Mouse (Mus musculus) forebrain, embryonic 11.5 days (tissue): ENCODE data around the gene Med28. TPM values are rescaled to one million over a fixed set of nuclear protein-coding genes. Genes with fewer than 3 reads are reported as not detected.

Source experiments
- ATAC-seq: fragments of 200-750 bp; cut with Nextera tagmentation; replicated peaks from 2 replicates; pipeline ENCODE4 v1.8.0; 2017; ENCODE audit warnings: moderate TSS enrichment; ENCODE audit not compliant: low FRiP score
- DNase-seq: peaks from one replicate; pipeline ENCODE4 v3.0.0-alpha.2; 2017; ENCODE audit warnings: low spot score
- H3K27ac ChIP-seq: fragments of 300-500 bp; sonication (generic); 2 replicates; pipeline ENCODE4 v1.5.1; 2014; ENCODE audit warnings: low read depth, low read length
- H3K27me3 ChIP-seq: fragments of 300-500 bp; sonication (generic); 2 replicates; pipeline ENCODE4 v1.6.1; 2014; ENCODE audit warnings: mild to moderate bottlenecking, low read length, mixed read lengths; ENCODE audit not compliant: control insufficient read depth, insufficient read depth
- H3K36me3 ChIP-seq: fragments of 300-500 bp; sonication (generic); 2 replicates; pipeline ENCODE4 v1.6.1; 2014; ENCODE audit warnings: mild to moderate bottlenecking, low read length, moderate library complexity, mixed read lengths; ENCODE audit not compliant: control insufficient read depth, insufficient read depth
- H3K4me1 ChIP-seq: fragments of 300-500 bp; sonication (generic); replicated peaks from 2 replicates; pipeline ENCODE4 v1.6.1; 2014; ENCODE audit warnings: low read length, mixed read lengths; ENCODE audit not compliant: control insufficient read depth, insufficient read depth
- H3K4me2 ChIP-seq: fragments of 300-500 bp; sonication (generic); 2 replicates; pipeline ENCODE4 v1.6.1; 2014; ENCODE audit warnings: low read depth, mild to moderate bottlenecking, low read length, moderate library complexity, mixed read lengths; ENCODE audit not compliant: severe bottlenecking
- H3K4me3 ChIP-seq: fragments of 300-500 bp; sonication (generic); 2 replicates; pipeline ENCODE4 v1.5.1; 2014; ENCODE audit warnings: low read depth, low read length
- H3K9ac ChIP-seq: fragments of 300-500 bp; sonication (generic); 2 replicates; pipeline ENCODE4 v1.6.1; 2014; ENCODE audit warnings: low read length
- H3K9me3 ChIP-seq: fragments of 300-500 bp; sonication (generic); 2 replicates; pipeline ENCODE4 v1.6.1; 2016; ENCODE audit warnings: low read length, mixed read lengths; ENCODE audit not compliant: control insufficient read depth
- WGBS: fragments of 180-500 bp; shearing (Covaris S2); extraction: QIAGEN DNeasy Blood & Tissue Kit; methylation state at CpG from one replicate; pipeline ENCODE4 v1.1.7; 2014; 5-methylcytosine and 5-hydroxymethylcytosine counted together
- polyA plus RNA-seq: library from polyadenylated mRNA; unstranded; fragments of >200 nt; fragmentation: Nextera tagmentation; extraction: Ambion mirVana; gene quantifications from 2 replicates; pipeline ENCODE4 v1.2.1, GENCODE M21; 2014

Med28 gene
- 266 and 285 TPM in 2 replicates for polyA plus RNA-seq

DNA sequence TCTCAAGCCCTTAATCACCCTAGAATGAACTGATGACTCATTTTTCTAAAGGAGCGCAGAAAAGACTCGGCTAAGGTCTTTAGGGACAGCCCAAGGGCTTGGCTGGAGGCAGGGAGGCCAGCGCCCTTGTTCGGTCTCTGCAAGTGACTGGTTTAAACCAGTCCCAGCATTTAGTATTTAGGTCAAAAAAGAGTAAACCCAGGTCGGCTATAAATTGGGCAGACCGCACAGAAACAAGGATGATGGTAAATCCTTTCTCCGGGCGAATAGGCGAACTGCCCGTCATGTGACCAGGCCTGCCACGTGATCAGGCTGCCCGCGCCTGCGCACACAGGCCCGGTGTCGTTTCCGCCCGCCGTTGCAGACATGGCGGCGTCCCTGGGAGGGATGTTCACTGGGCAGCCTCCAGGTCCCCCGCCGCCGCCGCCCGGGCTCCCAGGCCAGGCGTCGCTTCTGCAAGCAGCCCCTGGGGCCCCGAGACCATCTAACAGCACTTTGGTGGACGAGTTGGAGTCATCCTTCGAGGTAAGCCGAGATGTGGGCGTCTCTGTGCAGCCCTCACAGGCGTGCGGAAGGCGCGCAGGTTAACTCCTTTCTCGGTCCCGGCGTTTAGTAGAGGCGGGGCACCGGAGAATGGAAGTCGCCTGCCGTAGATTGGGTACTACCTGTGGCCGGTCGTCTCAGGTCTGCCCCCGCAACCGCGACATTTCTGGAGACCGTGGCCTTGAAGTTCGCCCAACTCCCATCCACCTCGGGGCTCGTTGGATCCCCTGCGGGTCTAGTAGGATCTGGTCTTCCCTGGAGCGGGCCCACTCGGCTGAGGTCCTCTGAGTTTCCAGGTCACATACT lies at the start of gene Med28:
TSS of gene Med28 (plus strand) at position 270 of the 849 bp plus-strand sequence.
- Histone ChIP-seq H3K9ac (peak within 1 kb of the TSS; percentile 90), H3K27me3 (no peaks in the 10 kb centered on the region), H3K27ac (no peak within 1 kb of the TSS), H3K4me1 (peaks cover 5% of the 10 kb centered on the region; the same call in 1 of the 2 replicates), H3K4me3 (peak within 1 kb of the TSS; percentile 94), H3K4me2 (peak within 1 kb of the TSS; percentile 90), H3K36me3 (no peaks in the 10 kb centered on the region; the same call in 1 of the 2 replicates), H3K9me3 (no peaks in the 10 kb centered on the region)
- 2% methylated on average over 56 of the region's 56 CpGs for WGBS
- ATAC-seq (peak; percentile 97), DNase-seq (peak; percentile 96)

- 65% methylated on average over 7 of the region's 7 CpGs for WGBS
- Histone ChIP-seq H3K9me3 (no peaks in the 10 kb centered on the region), H3K4me2 (no peak overlapping the region), H3K4me3 (no peak overlapping the region), H3K9ac (no peak overlapping the region), H3K27me3 (no peaks in the 10 kb centered on the region), H3K27ac (no peak overlapping the region), H3K4me1 (no peaks in the 10 kb centered on the region; the same call in 1 of the 2 replicates), H3K36me3 (no peaks in the 10 kb centered on the region)
- ATAC-seq (no peak), DNase-seq (no peak)
Measured at GRCm38 (mm10) chr5:45472880-45473450, 47.1 kb upstream of the Med28 start.

GRCm38 (mm10) chr5:45473521-45473920 lies 46.5 kb upstream of the Med28 start:
- 93% methylated on average over 1 of the region's 1 CpGs for WGBS
- Histone ChIP-seq H3K9ac (no peak overlapping the region), H3K9me3 (no peaks in the 10 kb centered on the region), H3K27me3 (no peaks in the 10 kb centered on the region), H3K4me2 (no peak overlapping the region), H3K27ac (no peak overlapping the region), H3K36me3 (no peaks in the 10 kb centered on the region), H3K4me3 (no peak overlapping the region), H3K4me1 (no peaks in the 10 kb centered on the region; the same call in 1 of the 2 replicates)
- DNase-seq (no peak), ATAC-seq (no peak)

DNA sequence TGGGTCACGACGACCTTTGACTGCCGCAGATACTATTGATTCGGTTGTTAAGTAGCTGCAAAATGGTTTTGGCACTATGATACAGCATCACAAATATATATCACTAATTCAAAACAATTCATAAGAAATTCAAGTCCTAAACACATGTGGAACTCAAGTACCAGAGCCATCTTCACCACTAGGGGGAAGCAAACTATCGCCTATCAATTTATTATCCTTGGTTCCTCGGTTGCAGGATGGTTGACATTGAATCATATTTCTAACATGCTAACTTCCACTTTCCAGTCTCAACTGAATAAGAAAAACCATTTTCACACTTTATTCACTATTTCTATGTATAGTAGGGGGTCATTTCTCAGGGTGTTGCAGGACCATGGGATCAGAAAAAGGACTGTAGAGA lies 45.8 kb upstream of the Med28 start:
- no peaks in the 10 kb centered on the region for H3K9me3 ChIP-seq
- no peak overlapping the region for H3K4me2 ChIP-seq
- H3K27ac ChIP-seq, result no peak overlapping the region
- no peak overlapping the region for H3K4me3 ChIP-seq
- 34% methylated on average over 6 of the region's 6 CpGs for WGBS
- H3K9ac ChIP-seq, result no peak overlapping the region
- 0 out of 2 replicates have a peak, but pooled peaks have one; percentile 36 for ATAC-seq
- H3K27me3 ChIP-seq, result no peaks in the 10 kb centered on the region
- no peak for DNase-seq
- H3K36me3 ChIP-seq, result no peaks in the 10 kb centered on the region
- H3K4me1 ChIP-seq, result no peaks in the 10 kb centered on the region; the same call in 1 of the 2 replicates

DNA sequence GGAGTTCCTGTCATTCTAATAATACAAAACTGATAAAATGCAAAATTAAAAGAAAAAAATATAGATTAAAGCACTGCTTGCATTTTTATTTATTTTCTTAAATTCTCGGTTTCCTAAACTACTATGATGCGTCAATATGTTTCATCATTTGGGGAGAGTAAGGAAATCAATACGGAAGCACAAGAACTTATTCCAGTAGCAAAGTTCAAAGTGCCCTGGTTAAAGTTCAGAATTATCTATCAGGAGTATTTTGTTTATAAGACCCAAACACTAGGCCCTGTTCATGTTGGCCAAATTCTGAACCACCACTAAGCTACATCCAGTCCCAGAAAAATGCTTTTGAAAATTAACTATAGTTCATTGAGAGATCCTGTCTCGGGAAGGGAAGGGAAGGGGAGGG lies 45.3 kb upstream of the Med28 start:
- Histone ChIP-seq H3K27me3 (no peaks in the 10 kb centered on the region), H3K36me3 (no peaks in the 10 kb centered on the region), H3K4me1 (no peaks in the 10 kb centered on the region; the same call in 1 of the 2 replicates), H3K9ac (no peak overlapping the region), H3K4me2 (no peak overlapping the region), H3K27ac (no peak overlapping the region), H3K9me3 (no peaks in the 10 kb centered on the region), H3K4me3 (no peak overlapping the region)
- DNase-seq (no peak), ATAC-seq (no peak)
- WGBS, result 76% methylated on average over 3 of the region's 4 CpGs

DNA sequence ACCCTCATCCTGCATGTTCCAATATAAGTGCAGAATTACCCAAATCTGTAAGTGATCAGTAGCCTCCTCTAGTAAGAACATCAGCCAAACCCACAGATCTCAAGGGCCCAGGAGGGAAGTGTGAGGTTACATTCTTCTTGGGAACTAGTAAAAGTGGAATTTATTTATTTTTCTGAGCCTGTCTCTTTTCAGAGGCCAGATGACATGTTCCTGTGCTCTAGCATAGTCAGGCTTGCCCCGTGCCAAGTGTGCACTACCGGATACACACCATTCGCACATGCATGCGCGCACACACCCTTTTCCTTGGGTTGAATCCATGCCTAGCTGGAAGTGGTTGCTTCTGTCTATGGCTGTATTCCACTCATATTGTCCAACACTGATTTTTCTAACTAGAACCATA lies 44.3 kb upstream of the Med28 start:
- Histone ChIP-seq H3K4me1 (no peaks in the 10 kb centered on the region; the same call in 1 of the 2 replicates), H3K27me3 (no peaks in the 10 kb centered on the region), H3K9me3 (no peaks in the 10 kb centered on the region), H3K4me3 (no peak overlapping the region), H3K9ac (no peak overlapping the region), H3K27ac (no peak overlapping the region), H3K4me2 (no peak overlapping the region), H3K36me3 (no peaks in the 10 kb centered on the region)
- ATAC-seq (no peak), DNase-seq (no peak)
- 94% methylated on average over 5 of the region's 5 CpGs for whole genome bisulfite sequencing

- DNase-seq (no peak), ATAC-seq (peak; percentile 53; the same call in 1 of the 2 replicates)
- Histone ChIP-seq H3K4me1 (no peaks in the 10 kb centered on the region; the same call in 1 of the 2 replicates), H3K27ac (no peak overlapping the region), H3K4me2 (no peak overlapping the region), H3K4me3 (no peak overlapping the region), H3K27me3 (no peaks in the 10 kb centered on the region), H3K9ac (no peak overlapping the region), H3K9me3 (no peaks in the 10 kb centered on the region), H3K36me3 (no peaks in the 10 kb centered on the region)
- 39% methylated on average over 6 of the region's 6 CpGs for WGBS
Measured at GRCm38 (mm10) chr5:45476288-45476687, 43.7 kb upstream of the Med28 start.

DNA sequence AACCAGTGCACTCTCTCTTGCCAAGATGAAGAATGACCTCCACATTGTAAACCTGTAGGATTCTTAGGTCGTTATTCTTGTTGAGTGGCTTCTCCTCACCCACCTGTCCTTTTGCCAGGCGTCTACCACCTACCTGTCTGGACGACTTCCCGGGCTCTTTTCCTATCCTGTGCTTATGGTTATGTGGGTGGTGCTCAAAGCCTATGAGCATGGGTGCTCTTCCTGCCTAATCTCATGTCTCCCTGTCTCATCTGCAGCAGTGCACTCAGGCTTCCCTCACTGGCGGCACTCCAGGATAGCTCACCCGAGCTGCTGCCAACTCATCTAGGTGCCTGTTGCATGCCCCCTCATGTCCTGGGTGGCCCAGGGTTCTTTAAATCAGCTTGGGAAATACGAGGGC lies 42.4 kb upstream of the Med28 start:
- WGBS, result 83% methylated on average over 7 of the region's 7 CpGs
- H3K9ac ChIP-seq, result no peak overlapping the region

More for the DNA sequence above, 42.4 kb upstream of the Med28 start:
- Histone ChIP-seq H3K36me3 (no peaks in the 10 kb centered on the region), H3K4me2 (no peak overlapping the region), H3K4me3 (no peak overlapping the region), H3K4me1 (no peaks in the 10 kb centered on the region; the same call in 1 of the 2 replicates), H3K9me3 (no peaks in the 10 kb centered on the region), H3K27me3 (no peaks in the 10 kb centered on the region), H3K27ac (no peak overlapping the region)
- DNase-seq (no peak), ATAC-seq (no peak)
